Mouse (Mus musculus): ENCODE measurements around the gene Nabp2.

The Nabp2 gene

DNA sequence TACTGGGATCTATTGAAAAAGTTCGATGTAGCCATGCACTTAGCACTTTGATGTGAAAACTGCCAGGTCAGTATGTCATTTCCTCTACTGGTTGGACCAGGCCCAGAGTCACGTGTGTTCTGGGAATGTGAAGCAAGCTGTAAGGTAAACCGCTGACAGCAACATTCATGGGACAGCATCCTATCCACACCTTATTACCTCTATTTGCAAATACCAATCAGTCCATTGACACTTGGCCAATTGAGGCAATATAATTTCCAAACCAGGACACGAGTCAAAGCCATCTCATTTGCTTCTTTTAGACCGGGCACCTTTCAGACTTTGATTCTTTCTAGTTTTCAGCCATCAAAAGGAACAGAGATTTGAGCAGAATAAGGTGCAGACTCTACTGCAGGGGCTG, 17.8 kb upstream of the Nabp2 start:
- no peak for DNase-seq

GRCm38 (mm10) chr10:128425260-128425659, 14.0 kb upstream of the Nabp2 start:
- no peak for DNase-seq

- DNase-seq, result no peak
Observed at GRCm38 (mm10) chr10:128424604-128425003, 13.3 kb upstream of the Nabp2 start.

DNA sequence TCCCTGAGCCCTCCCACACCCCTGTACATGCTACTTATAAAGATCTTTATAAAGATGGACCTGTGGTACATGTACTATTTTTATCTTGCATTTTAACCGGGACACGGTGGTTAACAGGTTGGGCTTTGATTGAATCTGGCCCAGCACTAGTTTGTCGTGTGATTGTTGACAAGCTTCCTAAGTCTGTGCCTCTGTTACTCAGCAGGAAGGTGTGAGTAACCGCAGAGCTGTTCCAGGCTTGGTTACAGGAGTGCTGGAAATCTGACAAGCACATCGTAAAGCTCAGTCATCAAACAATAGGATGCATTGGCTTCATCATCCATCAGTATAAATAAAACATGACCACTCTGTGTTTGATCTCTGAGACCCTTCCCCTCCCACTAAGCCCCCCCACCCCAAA, 11.1 kb upstream of the Nabp2 start:
- peak in 1 of 2 experiments; percentile 54 for DNase-seq

GRCm38 (mm10) chr10:128414848-128415247, 3.6 kb upstream of the Nabp2 start:
- no peak for DNase-seq

- DNase-seq, result no peak
Observed at GRCm38 (mm10) chr10:128413076-128413475, 1.8 kb upstream of the Nabp2 start.

- DNase-seq, result no peak
Observed at GRCm38 (mm10) chr10:128412558-128412957, 1.3 kb upstream of the Nabp2 start.

DNA sequence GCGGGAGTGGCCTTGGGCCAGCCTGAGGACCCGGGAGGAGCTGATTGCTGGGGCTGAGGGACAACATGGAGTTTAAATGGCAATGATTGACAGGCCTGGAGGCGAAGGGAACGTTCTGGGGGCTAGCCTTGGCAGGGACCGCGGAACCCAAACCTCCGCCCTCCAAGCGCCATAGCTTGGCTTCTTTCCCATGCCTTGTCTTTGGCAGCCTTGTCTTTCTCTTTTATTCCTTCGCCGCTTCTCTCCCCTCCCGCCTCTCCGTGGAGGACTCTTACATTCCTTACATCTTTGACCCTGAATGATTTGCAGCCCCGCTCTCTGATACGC, 726 bp upstream of the Nabp2 start:
- peak in 1 of 2 experiments; percentile 53 for DNase-seq

DNA sequence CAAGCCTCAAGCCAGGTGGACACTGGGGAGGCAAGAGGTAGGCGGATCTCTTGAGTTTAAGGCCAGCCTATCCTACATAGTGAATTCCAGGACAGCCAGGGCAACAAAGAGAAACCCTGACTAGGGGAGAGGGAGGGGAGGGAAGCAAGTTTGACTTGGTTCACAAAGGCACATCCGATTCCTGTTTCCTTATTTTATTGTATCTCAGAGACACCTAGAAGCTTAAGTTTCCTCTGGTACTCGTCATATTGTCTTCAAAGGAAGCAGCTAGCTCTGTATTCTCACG, 789 bp downstream of the Nabp2 start:
- DNase-seq, result no peak

- peak; percentile 97 to 98 for DNase-seq
Observed at GRCm38 (mm10) chr10:128409692-128410559, 1.4 kb downstream of the Nabp2 start.

- peak; percentile 59 to 62 for DNase-seq
Observed at GRCm38 (mm10) chr10:128408591-128409535, 2.4 kb downstream of the Nabp2 start.

DNA sequence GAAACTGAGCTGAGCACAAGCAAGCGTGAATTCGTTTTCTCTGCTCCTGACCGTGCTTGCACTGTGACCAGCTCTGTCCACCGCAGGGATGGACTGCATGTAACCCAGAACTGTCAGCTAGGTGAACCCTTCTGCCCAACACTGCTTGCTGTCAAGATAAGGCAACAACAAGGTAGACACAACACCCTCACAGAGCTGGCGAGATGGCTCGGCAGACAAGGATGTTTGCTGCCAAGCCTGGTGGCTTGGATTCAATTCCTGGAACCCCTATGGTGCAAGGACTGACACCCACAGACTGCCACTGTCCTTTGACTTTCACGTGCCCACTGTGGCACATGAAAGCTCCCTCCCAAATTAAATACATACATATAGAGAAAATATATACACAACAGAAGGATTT, 7.4 kb downstream of the Nabp2 start:
- DNase-seq, result peak; percentile 84 to 89

DNA sequence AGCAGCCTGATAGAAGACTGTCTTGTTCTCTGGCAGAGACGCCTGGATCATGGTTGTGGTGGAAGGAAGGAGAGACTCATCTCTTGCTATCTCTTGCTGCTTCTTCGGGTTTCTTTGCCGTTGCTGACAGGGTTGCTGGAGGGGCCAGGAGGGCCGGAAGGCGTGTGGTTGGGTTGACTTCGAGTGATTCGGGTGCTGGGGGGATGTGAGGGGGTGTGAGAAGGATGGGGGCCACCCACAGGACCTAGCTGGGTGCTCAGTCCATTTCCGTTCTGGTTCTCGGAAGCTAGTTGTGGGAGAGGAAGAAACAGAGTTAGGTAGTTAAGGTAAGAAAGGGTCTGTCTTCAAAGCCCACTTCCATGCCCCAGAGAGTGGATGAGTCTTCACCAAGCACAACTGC, 9.7 kb downstream of the Nabp2 start:
- DNase-seq, result no peak

DNA sequence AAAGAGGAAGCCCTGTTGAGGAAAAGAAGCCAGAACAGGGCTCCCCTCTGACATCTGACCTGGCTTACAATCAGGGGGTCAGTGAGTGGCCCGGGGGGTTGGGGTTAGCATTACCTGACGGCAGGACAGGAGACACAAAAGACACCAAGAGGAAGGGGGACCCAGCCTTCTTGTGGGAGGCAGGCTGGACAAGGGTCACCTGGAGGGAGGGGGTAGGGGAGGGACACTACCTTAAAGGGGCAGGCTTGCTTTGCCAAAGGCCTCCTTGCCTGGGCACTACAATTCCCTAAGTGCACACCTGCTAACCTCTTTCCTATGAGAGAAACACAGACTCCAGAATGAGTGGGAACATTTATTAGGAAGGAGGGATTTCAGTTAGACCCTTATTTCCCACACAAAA, 10.2 kb downstream of the Nabp2 start, which contains the start of gene Slc39a5:
TSS of gene Slc39a5 (minus strand) at position 174 of the 400 bp plus-strand sequence.
- no peak for DNase-seq

GRCm38 (mm10) chr10:128400338-128400737, 11.0 kb downstream of the Nabp2 start:
- no peak for DNase-seq

GRCm38 (mm10) chr10:128397466-128397865, 13.8 kb downstream of the Nabp2 start:
- peak; percentile 71 to 76 for DNase-seq

- peak in 1 of 2 experiments; percentile 24 for DNase-seq
Observed at GRCm38 (mm10) chr10:128396716-128397264, 14.5 kb downstream of the Nabp2 start.

DNA sequence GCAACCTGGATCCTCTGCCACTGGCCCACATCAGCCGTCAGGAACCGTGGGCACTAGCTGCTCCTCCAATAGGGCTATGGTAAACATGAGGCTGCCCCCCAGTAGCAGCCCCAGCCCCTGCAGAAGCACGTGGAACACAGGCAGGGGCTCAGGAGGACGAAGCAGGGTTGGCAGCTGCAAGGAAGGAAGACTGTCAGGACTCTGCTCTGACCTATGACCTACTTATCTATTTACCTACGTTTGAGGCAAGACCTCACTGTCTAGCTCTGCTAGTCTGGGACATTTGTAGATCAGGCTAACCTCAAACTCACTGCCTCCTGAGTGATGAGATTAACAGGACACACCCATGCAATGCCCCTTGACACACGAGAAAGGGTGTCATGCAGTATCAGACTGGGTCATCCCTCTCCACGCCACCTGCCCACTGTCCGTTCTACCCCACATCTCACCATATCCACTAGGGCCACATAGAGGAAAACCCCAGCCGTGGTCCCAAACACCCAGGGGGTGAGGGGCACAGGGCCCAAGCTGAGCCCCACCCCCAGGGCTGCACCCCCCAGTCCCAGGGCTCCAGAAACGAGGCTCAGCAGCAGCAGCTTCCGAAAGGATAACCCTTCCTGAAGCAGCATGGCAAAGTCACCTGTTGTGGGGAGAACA, 15.1 kb downstream of the Nabp2 start:
- peak in 1 of 2 experiments; percentile 11 for DNase-seq

GRCm38 (mm10) chr10:128391850-128392249, 19.4 kb downstream of the Nabp2 start:
- peak; percentile 10 to 11 for DNase-seq

DNA sequence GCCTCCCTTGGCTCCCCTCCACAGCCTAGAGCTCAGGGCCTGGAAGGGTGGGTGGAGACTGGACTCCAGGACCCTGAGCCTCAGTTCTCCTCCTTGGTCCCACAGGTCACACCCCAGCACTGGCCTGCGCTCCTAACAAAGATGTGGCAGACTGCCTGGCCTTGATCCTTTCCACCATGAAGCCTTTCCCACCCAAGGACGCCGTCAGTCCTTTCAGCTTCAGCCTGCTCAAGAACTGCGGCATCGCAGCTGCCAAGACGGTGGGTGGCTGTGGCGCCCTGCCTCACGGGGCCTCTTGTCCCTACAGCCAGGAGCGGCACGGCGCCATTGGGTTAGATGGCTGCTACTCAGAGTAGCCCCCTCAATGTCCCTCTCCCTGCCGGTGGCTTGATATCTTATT, 20.9 kb downstream of the Nabp2 start:
- peak; percentile 19 to 32 for DNase-seq

- peak; percentile 25 to 28 for DNase-seq
Observed at GRCm38 (mm10) chr10:128389570-128389969, 21.7 kb downstream of the Nabp2 start.

DNA sequence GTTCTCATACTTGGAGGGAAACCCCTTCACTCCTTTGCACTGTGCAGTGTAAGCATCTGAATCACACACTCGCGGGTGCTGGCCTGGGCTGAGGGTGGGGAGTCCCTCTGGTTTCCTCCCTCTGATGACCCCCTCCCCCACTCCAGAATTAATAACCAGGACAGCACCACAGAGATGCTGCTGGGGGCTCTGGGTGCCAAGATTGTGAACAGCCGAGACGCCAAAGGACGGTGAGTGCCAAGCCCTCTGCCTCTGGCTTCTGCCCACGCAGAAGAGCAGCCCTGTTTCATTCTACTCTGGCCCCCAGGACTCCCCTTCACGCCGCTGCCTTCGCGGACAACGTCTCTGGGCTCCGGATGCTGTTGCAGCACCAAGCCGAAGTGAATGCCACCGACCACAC, 22.4 kb downstream of the Nabp2 start:
- no peak for DNase-seq

DNA sequence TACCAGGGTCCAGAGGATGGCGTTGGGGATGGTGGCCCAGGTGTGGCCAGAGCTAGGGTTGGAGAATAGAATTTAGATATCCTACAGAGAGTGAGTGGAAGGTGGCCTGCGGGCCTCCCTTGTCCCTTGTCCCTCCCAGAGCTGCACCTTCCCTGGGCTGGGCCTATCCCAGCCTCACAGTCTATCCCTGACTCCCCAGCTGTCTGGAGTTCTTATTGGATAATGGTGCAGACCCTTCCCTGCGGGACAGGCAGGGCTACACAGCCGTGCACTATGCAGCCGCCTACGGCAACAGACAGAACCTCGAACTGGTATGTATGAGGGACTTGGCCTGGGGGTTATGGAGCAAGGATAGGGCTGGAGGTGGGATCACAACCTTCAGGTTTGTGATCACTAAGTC, 25.4 kb downstream of the Nabp2 start:
- no peak for DNase-seq
